Mouse (Mus musculus): Measurements from ENCODE around the gene Wnt10a. TPM values are rescaled to one million over a fixed set of nuclear protein-coding genes. Genes with fewer than 3 reads are reported as not detected.

Wnt10a gene
- total RNA-seq, 1 experiment = 1.5 TPM

DNA sequence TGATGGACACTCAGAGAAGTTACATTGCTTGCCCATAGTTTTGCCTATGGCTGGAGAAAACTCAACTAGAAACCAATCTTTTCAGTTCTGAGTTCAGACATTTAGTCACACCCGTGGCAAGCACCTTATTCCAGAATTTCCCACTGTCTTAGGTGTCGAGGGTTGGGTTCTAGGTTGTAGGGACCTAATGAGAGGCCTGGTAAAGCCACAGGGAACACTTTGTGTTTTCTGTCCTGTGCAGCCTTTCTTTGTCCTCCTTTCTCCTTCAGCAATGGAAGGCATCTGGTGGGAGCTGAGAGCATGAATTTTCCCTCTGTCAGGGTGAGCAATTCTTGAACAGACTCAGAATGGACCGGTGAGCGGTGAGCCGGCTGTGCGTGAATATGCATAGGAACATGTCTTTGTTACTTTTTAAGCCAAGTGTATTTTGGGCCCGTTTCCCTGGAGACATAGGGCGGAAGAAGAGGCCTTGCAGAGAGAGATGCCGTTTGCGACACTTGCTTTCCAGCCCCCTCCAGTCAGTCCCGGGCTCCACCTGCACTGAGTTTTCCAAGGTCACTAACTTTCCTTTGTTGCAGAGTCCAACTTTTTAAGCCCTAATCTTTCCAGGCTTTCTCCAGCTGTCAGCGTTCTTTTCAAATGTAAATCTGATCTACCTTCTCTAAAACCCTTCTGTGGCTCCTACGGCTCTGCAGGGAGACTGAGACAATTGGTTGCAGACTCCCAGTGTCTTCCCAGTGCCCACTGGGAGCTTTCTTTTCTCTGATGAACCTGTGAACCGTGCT, 33.4 kb downstream of the Wnt10a start:
- Histone ChIP-seq H3K9me3 (ENCODE audit: control insufficient read depth, insufficient read depth, low read depth, low read length) (no peaks in the 10 kb centered on the region), H3K27ac (ENCODE audit: insufficient read depth, low read depth, low read length, poor library complexity, severe bottlenecking) (peak overlapping the region; percentile 85), H3K4me1 (ENCODE audit: control insufficient read depth in 2 of 2, insufficient read depth in 2 of 2, low read length in 2 of 2, poor library complexity in 1 of 2) (peaks cover 16 to 20% of the 10 kb centered on the region in 2 experiments), H3K36me3 (ENCODE audit: control insufficient read depth, insufficient read depth, low read length, poor library complexity, severe bottlenecking) (no peaks in the 10 kb centered on the region), H3K9ac (ENCODE audit: insufficient read depth, low read depth, low read length, poor library complexity, severe bottlenecking) (no peak overlapping the region), H3K4me3 (ENCODE audit: insufficient read depth in 1 of 2, low read depth in 1 of 2, low read length in 2 of 2, poor library complexity in 1 of 2, severe bottlenecking in 1 of 2) (peak overlapping the region in 1 of 2 experiments; percentile 17; a peak in 2 of 4 replicates)
- TF ChIP-seq CHD2 (IDR thresholded peaks at IDR 0.05; ENCODE audit: low read depth, low read length) = peak; percentile 68; the same call in 1 of the 2 replicates
- peak; percentile 74; the same call in 1 of the 2 replicates for TF ChIP-seq HCFC1 (IDR thresholded peaks at IDR 0.05; ENCODE audit: borderline replicate concordance, insufficient read depth, low read length)
- TF ChIP-seq MAFK (IDR thresholded peaks at IDR 0.05; ENCODE audit: insufficient read depth, low read depth, low read length) = peak; percentile 40; the same call in 1 of the 2 replicates
- no peak for TF ChIP-seq ZC3H11A (IDR thresholded peaks at IDR 0.05; ENCODE audit: borderline replicate concordance, low read depth, low read length)
- no peak; the same call in 1 of the 2 replicates for TF ChIP-seq ZNF384 (IDR thresholded peaks at IDR 0.05; ENCODE audit: low read depth, low read length)
- in situ Hi-C loops (cut with MboI; ENCODE audit: low sequenced_read_pairs in 2 of 2, unreplicated experiment in 2 of 2) = no loop called here
- peak; percentile 86 for DNase-seq (ENCODE audit: low read depth, low spot score)

DNA sequence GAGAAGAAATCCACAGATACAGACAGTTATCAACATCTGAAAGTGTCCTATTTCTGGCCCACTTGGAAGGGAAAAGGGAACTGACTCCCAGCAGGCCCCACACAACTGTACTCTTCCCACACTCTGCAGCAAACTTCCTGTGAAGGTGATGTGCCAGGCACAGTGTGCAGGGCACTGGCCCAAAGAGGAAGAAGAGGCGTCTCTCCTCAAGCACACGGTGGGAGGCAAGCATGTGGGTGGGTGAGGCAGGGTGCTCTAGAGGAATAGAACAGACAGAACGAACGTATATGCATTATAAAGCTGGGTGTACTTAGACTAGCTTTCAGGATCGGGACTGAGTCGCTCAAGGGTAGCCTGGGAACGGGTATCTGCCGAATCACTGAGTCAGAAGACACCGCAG, 38.7 kb downstream of the Wnt10a start:
- no peak for DNase-seq (ENCODE audit: low read depth, low spot score)
- H3K4me3 ChIP-seq (ENCODE audit: insufficient read depth in 1 of 2, low read depth in 1 of 2, low read length in 2 of 2, poor library complexity in 1 of 2, severe bottlenecking in 1 of 2) = no peak overlapping the region
- TF ChIP-seq HCFC1 (IDR thresholded peaks at IDR 0.05; ENCODE audit: borderline replicate concordance, insufficient read depth, low read length) (no peak), CHD2 (IDR thresholded peaks at IDR 0.05; ENCODE audit: low read depth, low read length) (no peak), MAFK (IDR thresholded peaks at IDR 0.05; ENCODE audit: insufficient read depth, low read depth, low read length) (no peak), ZNF384 (IDR thresholded peaks at IDR 0.05; ENCODE audit: low read depth, low read length) (no peak), ZC3H11A (IDR thresholded peaks at IDR 0.05; ENCODE audit: borderline replicate concordance, low read depth, low read length) (no peak)

GRCm38 (mm10) chr1:74833255-74833654, 41.9 kb downstream of the Wnt10a start:
- H3K4me1 ChIP-seq (ENCODE audit: control insufficient read depth in 2 of 2, insufficient read depth in 2 of 2, low read length in 2 of 2, poor library complexity in 1 of 2) = peaks cover 0 to 4% of the 10 kb centered on the region in 2 experiments; a peak in 1 of 4 replicates
- TF ChIP-seq MAFK (IDR thresholded peaks at IDR 0.05; ENCODE audit: insufficient read depth, low read depth, low read length) (no peak), ZC3H11A (IDR thresholded peaks at IDR 0.05; ENCODE audit: borderline replicate concordance, low read depth, low read length) (no peak), CHD2 (IDR thresholded peaks at IDR 0.05; ENCODE audit: low read depth, low read length) (no peak), HCFC1 (IDR thresholded peaks at IDR 0.05; ENCODE audit: borderline replicate concordance, insufficient read depth, low read length) (no peak), ZNF384 (IDR thresholded peaks at IDR 0.05; ENCODE audit: low read depth, low read length) (no peak)
- H3K9me3 ChIP-seq (ENCODE audit: control insufficient read depth, insufficient read depth, low read depth, low read length) = no peaks in the 10 kb centered on the region
- no peak overlapping the region for H3K4me3 ChIP-seq (ENCODE audit: insufficient read depth in 1 of 2, low read depth in 1 of 2, low read length in 2 of 2, poor library complexity in 1 of 2, severe bottlenecking in 1 of 2)
- H3K36me3 ChIP-seq (ENCODE audit: control insufficient read depth, insufficient read depth, low read length, poor library complexity, severe bottlenecking) = no peaks in the 10 kb centered on the region
- H3K9ac ChIP-seq (ENCODE audit: insufficient read depth, low read depth, low read length, poor library complexity, severe bottlenecking) = no peak overlapping the region
- in situ Hi-C loops (cut with MboI; ENCODE audit: low sequenced_read_pairs in 2 of 2, unreplicated experiment in 2 of 2) = no loop called here
- DNase-seq (ENCODE audit: low read depth, low spot score) = no peak
- H3K27ac ChIP-seq (ENCODE audit: insufficient read depth, low read depth, low read length, poor library complexity, severe bottlenecking) = no peak overlapping the region

More for the DNA sequence above, 38.7 kb downstream of the Wnt10a start:
- in situ Hi-C loops (cut with MboI; ENCODE audit: low sequenced_read_pairs in 2 of 2, unreplicated experiment in 2 of 2) = no loop called here
- H3K4me1 ChIP-seq (ENCODE audit: control insufficient read depth in 2 of 2, insufficient read depth in 2 of 2, low read length in 2 of 2, poor library complexity in 1 of 2) = peaks cover 9 to 14% of the 10 kb centered on the region in 2 experiments
- no peak overlapping the region for H3K27ac ChIP-seq (ENCODE audit: insufficient read depth, low read depth, low read length, poor library complexity, severe bottlenecking)
- no peak overlapping the region for H3K9ac ChIP-seq (ENCODE audit: insufficient read depth, low read depth, low read length, poor library complexity, severe bottlenecking)
- H3K36me3 ChIP-seq (ENCODE audit: control insufficient read depth, insufficient read depth, low read length, poor library complexity, severe bottlenecking) = no peaks in the 10 kb centered on the region
- no peaks in the 10 kb centered on the region for H3K9me3 ChIP-seq (ENCODE audit: control insufficient read depth, insufficient read depth, low read depth, low read length)

GRCm38 (mm10) chr1:74843090-74843489, 51.8 kb downstream of the Wnt10a start:
- H3K9ac ChIP-seq (ENCODE audit: insufficient read depth, low read depth, low read length, poor library complexity, severe bottlenecking) = no peak overlapping the region
- H3K4me1 ChIP-seq (ENCODE audit: control insufficient read depth in 2 of 2, insufficient read depth in 2 of 2, low read length in 2 of 2, poor library complexity in 1 of 2) = peaks cover 0 to 3% of the 10 kb centered on the region in 2 experiments; a peak in 1 of 4 replicates
- in situ Hi-C loops (cut with MboI; ENCODE audit: low sequenced_read_pairs in 2 of 2, unreplicated experiment in 2 of 2) = no loop called here
- no peak for DNase-seq (ENCODE audit: low read depth, low spot score)
- H3K9me3 ChIP-seq (ENCODE audit: control insufficient read depth, insufficient read depth, low read depth, low read length) = no peaks in the 10 kb centered on the region
- TF ChIP-seq ZNF384 (IDR thresholded peaks at IDR 0.05; ENCODE audit: low read depth, low read length) (no peak), HCFC1 (IDR thresholded peaks at IDR 0.05; ENCODE audit: borderline replicate concordance, insufficient read depth, low read length) (no peak), CHD2 (IDR thresholded peaks at IDR 0.05; ENCODE audit: low read depth, low read length) (no peak), MAFK (IDR thresholded peaks at IDR 0.05; ENCODE audit: insufficient read depth, low read depth, low read length) (no peak), ZC3H11A (IDR thresholded peaks at IDR 0.05; ENCODE audit: borderline replicate concordance, low read depth, low read length) (no peak)
- no peak overlapping the region for H3K4me3 ChIP-seq (ENCODE audit: insufficient read depth in 1 of 2, low read depth in 1 of 2, low read length in 2 of 2, poor library complexity in 1 of 2, severe bottlenecking in 1 of 2)
- no peak overlapping the region for H3K27ac ChIP-seq (ENCODE audit: insufficient read depth, low read depth, low read length, poor library complexity, severe bottlenecking)
- H3K36me3 ChIP-seq (ENCODE audit: control insufficient read depth, insufficient read depth, low read length, poor library complexity, severe bottlenecking) = no peaks in the 10 kb centered on the region

All from ES-E14 (cell line).